Mouse (Mus musculus) MEL (cell line): ENCODE measurements at regions not wholly inside any gene's neighbourhood (a gene's known extent, or its start where the extent isn't known, plus 50 kb on each side); places are given as distances from the start of the nearest gene placed in this dataset.

Source experiments
- DNase-seq: peaks from one replicate; pipeline ENCODE4 v3.0.0; 2011; ENCODE audit warnings: low read depth, low spot score
- H3K27ac ChIP-seq: 2 replicates; pipeline ENCODE4 v1.5.1; 2012; ENCODE audit warnings: low read depth, mild to moderate bottlenecking, control low read depth, low read length, moderate library complexity; ENCODE audit not compliant: control insufficient read depth
- H3K27me3 ChIP-seq, 2 experiments: fragments of 150-350 bp in 1 of 2; sonication (generic) in 1 of 2; 2 replicates each; pipeline ENCODE4 v1.6.1; 2012; ENCODE audit warnings: low read length in 2 of 2, mild to moderate bottlenecking in 2 of 2, improper control_type of control experiment in 1 of 2, moderate library complexity in 1 of 2; ENCODE audit not compliant: insufficient read depth in 2 of 2, control insufficient read depth in 1 of 2
- H3K36me3 ChIP-seq, 2 experiments: 2 replicates each; pipeline ENCODE4 v1.6.1; 2012 to 2014; ENCODE audit warnings: low read length in 2 of 2, improper control_type of control experiment in 1 of 2, inconsistent platforms in 1 of 2, mild to moderate bottlenecking in 1 of 2; ENCODE audit not compliant: insufficient read depth in 2 of 2, control insufficient read depth in 1 of 2
- H3K4me1 ChIP-seq, 2 experiments: fragments of 150-350 bp in 1 of 2; sonication (generic) in 1 of 2; 2 replicates each; pipeline ENCODE4 v1.6.1; 2012; ENCODE audit warnings: low read length in 2 of 2, improper control_type of control experiment in 1 of 2, mild to moderate bottlenecking in 1 of 2; ENCODE audit not compliant: insufficient read depth in 2 of 2, control insufficient read depth in 1 of 2
- H3K4me3 ChIP-seq, 2 experiments: fragments of 150-350 bp in 1 of 2; sonication (generic) in 1 of 2; 2 replicates each; pipeline ENCODE4 v1.5.1; 2012; ENCODE audit warnings: low read depth in 2 of 2, low read length in 2 of 2, mild to moderate bottlenecking in 2 of 2, moderate library complexity in 2 of 2, control low read depth in 1 of 2, improper control_type of control experiment in 1 of 2; ENCODE audit not compliant: control insufficient read depth in 1 of 2, insufficient read depth in 1 of 2
- H3K79me2 ChIP-seq: 2 replicates; pipeline ENCODE4 v1.6.1; 2012; ENCODE audit warnings: mild to moderate bottlenecking, low read length, moderate library complexity; ENCODE audit not compliant: control insufficient read depth, poor library complexity, insufficient read depth
- H3K9ac ChIP-seq: 2 replicates; pipeline ENCODE4 v1.6.1; 2012; ENCODE audit warnings: low read depth, mild to moderate bottlenecking, control low read depth, low read length, moderate library complexity; ENCODE audit not compliant: control insufficient read depth, poor library complexity, severe bottlenecking
- H3K9me3 ChIP-seq: fragments of 150-350 bp; sonication (generic); replicated peaks from 2 replicates; pipeline ENCODE4 v1.6.1; 2012; ENCODE audit warnings: mild to moderate bottlenecking, low read length, improper control_type of control experiment, moderate library complexity; ENCODE audit not compliant: insufficient read depth
- CHD2 ChIP-seq: IDR thresholded peaks from 2 replicates; pipeline ENCODE4 v1.6.1; 2011; ENCODE audit warnings: low read length, improper control_type of control experiment
- CTCF ChIP-seq, 3 experiments: IDR thresholded peaks in 2 of 3; conservative IDR thresholded peaks in 1 of 3; 2 replicates each; pipeline ENCODE4 v1.5.1; 2011 to 2012; ENCODE audit warnings: low read length in 3 of 3, low read depth in 2 of 3, mild to moderate bottlenecking in 2 of 3, improper control_type of control experiment in 1 of 3, inconsistent platforms in 1 of 3, mixed read lengths in 1 of 3, moderate library complexity in 1 of 3; ENCODE audit not compliant: control insufficient read depth in 1 of 3, insufficient read depth in 1 of 3, poor library complexity in 1 of 3, severe bottlenecking in 1 of 3
- E2F4 ChIP-seq: IDR thresholded peaks from 2 replicates; pipeline ENCODE4 v1.6.1; 2011; ENCODE audit warnings: low read depth, low read length, improper control_type of control experiment, borderline replicate concordance
- ETS1 ChIP-seq: IDR thresholded peaks from 2 replicates; pipeline ENCODE4 v1.6.1; 2012; ENCODE audit warnings: low read depth, mild to moderate bottlenecking, inconsistent platforms, low read length, improper control_type of control experiment, moderate library complexity
- GABPA ChIP-seq: IDR thresholded peaks from 2 replicates; pipeline ENCODE4 v1.6.1; 2012; ENCODE audit warnings: low read depth, mild to moderate bottlenecking, inconsistent platforms, low read length, improper control_type of control experiment, moderate library complexity
- GATA1 ChIP-seq: IDR thresholded peaks from 2 replicates; pipeline ENCODE4 v1.6.1; 2011; ENCODE audit warnings: low read depth, low read length, improper control_type of control experiment
- JUND ChIP-seq: IDR thresholded peaks from 2 replicates; pipeline ENCODE4 v1.6.1; 2011; ENCODE audit warnings: low read depth, mild to moderate bottlenecking, improper control_type of control experiment, low read length
- KAT2A ChIP-seq: conservative IDR thresholded peaks from 2 replicates; pipeline ENCODE4 v1.6.1; 2012; ENCODE audit warnings: low read depth, low read length, improper control_type of control experiment, inconsistent platforms
- MEF2A ChIP-seq: IDR thresholded peaks from 2 replicates; pipeline ENCODE4 v1.6.1; 2014; ENCODE audit warnings: low read depth, mild to moderate bottlenecking, inconsistent platforms, low read length, improper control_type of control experiment; ENCODE audit not compliant: poor library complexity, insufficient replicate concordance, severe bottlenecking; ENCODE audit errors: extremely low read depth
- MXI1 ChIP-seq: IDR thresholded peaks from 2 replicates; pipeline ENCODE4 v1.6.1; 2011; ENCODE audit warnings: mild to moderate bottlenecking, low read depth, low read length, improper control_type of control experiment
- POLR2AphosphoS2 ChIP-seq: IDR thresholded peaks from 2 replicates; pipeline ENCODE4 v1.6.1; 2011; ENCODE audit warnings: low read length, improper control_type of control experiment
- POLR2AphosphoS5 ChIP-seq: IDR thresholded peaks from 2 replicates; pipeline ENCODE4 v1.6.1; 2012; ENCODE audit warnings: low read depth, borderline replicate concordance, mild to moderate bottlenecking, inconsistent platforms, low read length, moderate library complexity, mixed read lengths
- SIN3A ChIP-seq: IDR thresholded peaks from 2 replicates; pipeline ENCODE4 v1.6.1; 2012; ENCODE audit warnings: low read length, improper control_type of control experiment, inconsistent platforms
- UBTF ChIP-seq: IDR thresholded peaks from 2 replicates; pipeline ENCODE4 v1.6.1; 2012; ENCODE audit warnings: low read depth, mild to moderate bottlenecking, inconsistent platforms, low read length, improper control_type of control experiment, moderate library complexity, borderline replicate concordance; ENCODE audit not compliant: insufficient read depth
- USF1 ChIP-seq: IDR thresholded peaks from 2 replicates; pipeline ENCODE4 v1.6.1; 2014; ENCODE audit warnings: low read depth, mild to moderate bottlenecking, inconsistent platforms, low read length, improper control_type of control experiment, moderate library complexity
- USF2 ChIP-seq, 2 experiments: IDR thresholded peaks; 2 replicates each; pipeline ENCODE4 v1.6.1; 2011 to 2012; ENCODE audit warnings: improper control_type of control experiment in 2 of 2, low read length in 2 of 2, borderline replicate concordance in 1 of 2, inconsistent platforms in 1 of 2, low read depth in 1 of 2, mild to moderate bottlenecking in 1 of 2; ENCODE audit not compliant: insufficient read depth in 1 of 2
- ZNF384 ChIP-seq: IDR thresholded peaks from 2 replicates; pipeline ENCODE4 v1.6.1; 2012; ENCODE audit warnings: low read depth, mild to moderate bottlenecking, inconsistent platforms, low read length, improper control_type of control experiment

GRCm38 (mm10) chr8:88928675-88929377, 115.1 kb downstream of the Sall1 start:
- no peaks in the 10 kb centered on the region for H3K9me3 ChIP-seq
- no peaks in the 10 kb centered on the region for H3K79me2 ChIP-seq
- H3K27ac ChIP-seq: no peak overlapping the region
- no peak overlapping the region for H3K4me3 ChIP-seq
- DNase-seq: no peak
- no peaks in the 10 kb centered on the region for H3K4me1 ChIP-seq
- H3K27me3 ChIP-seq: no peaks in the 10 kb centered on the region
- H3K36me3 ChIP-seq: no peaks in the 10 kb centered on the region
- no peak overlapping the region for H3K9ac ChIP-seq
- TF ChIP-seq CHD2 (no peak), MXI1 (no peak)

- H3K9ac ChIP-seq: no peak overlapping the region
- H3K27me3 ChIP-seq: no peaks in the 10 kb centered on the region
- H3K79me2 ChIP-seq: no peaks in the 10 kb centered on the region
- H3K27ac ChIP-seq: no peak overlapping the region
- no peak overlapping the region for H3K4me3 ChIP-seq
- H3K9me3 ChIP-seq: no peaks in the 10 kb centered on the region
- no peaks in the 10 kb centered on the region for H3K36me3 ChIP-seq
- H3K4me1 ChIP-seq: no peaks in the 10 kb centered on the region
- TF ChIP-seq ZNF384 (no peak), USF1 (no peak), POLR2AphosphoS2 (no peak), SIN3A (no peak), GABPA (no peak), POLR2AphosphoS5 (no peak), ETS1 (no peak), UBTF (no peak), E2F4 (no peak), CTCF (IDR thresholded peaks at IDR 0.05 in 2 of 3, conservative IDR thresholded peaks at IDR 0.05 in 1 of 3; ENCODE audit: control insufficient read depth in 1 of 3, insufficient read depth in 1 of 3, low read depth in 2 of 3, low read length in 3 of 3, poor library complexity in 1 of 3, severe bottlenecking in 1 of 3) (no peak), USF2 (IDR thresholded peaks at IDR 0.05; ENCODE audit: borderline replicate concordance in 1 of 2, insufficient read depth in 1 of 2, low read depth in 1 of 2, low read length in 2 of 2) (no peak), MEF2A (no peak), KAT2A (no peak), JUND (no peak), GATA1 (no peak)
- DNase-seq: no peak
Observed at GRCm38 (mm10) chr8:88922840-88923239, 121.1 kb downstream of the Sall1 start.
